Mouse (Mus musculus): ENCODE results near the gene Htr2b.

Gene Htr2b

GRCm38 (mm10) chr1:86111779-86112178 is at the start of gene Htr2b:
Htr2b (minus strand) TSS chr1:86111970.
- peak; percentile 17 for DNase-seq (ENCODE audit: inconsistent ontology term)

GRCm38 (mm10) chr1:86161061-86161460 is 49.3 kb upstream of the Htr2b start:
- DNase-seq (ENCODE audit: inconsistent ontology term): no peak

GRCm38 (mm10) chr1:86160479-86160878 is 48.7 kb upstream of the Htr2b start:
- no peak for DNase-seq (ENCODE audit: inconsistent ontology term)

GRCm38 (mm10) chr1:86160059-86160458 is 48.3 kb upstream of the Htr2b start:
- DNase-seq (ENCODE audit: inconsistent ontology term): no peak

GRCm38 (mm10) chr1:86156595-86156994 is 44.8 kb upstream of the Htr2b start:
- DNase-seq (ENCODE audit: inconsistent ontology term): no peak

- no peak for DNase-seq (ENCODE audit: inconsistent ontology term)
Observed at GRCm38 (mm10) chr1:86156075-86156474, 44.3 kb upstream of the Htr2b start.

GRCm38 (mm10) chr1:86154824-86155164 is 43.0 kb upstream of the Htr2b start:
- DNase-seq (ENCODE audit: inconsistent ontology term): no peak

- peak; percentile 95 for DNase-seq (ENCODE audit: inconsistent ontology term)
Observed at GRCm38 (mm10) chr1:86154133-86154823, 42.5 kb upstream of the Htr2b start, which contains the start of gene Armc9. Armc9 (plus strand) TSS chr1:86154780.

GRCm38 (mm10) chr1:86152618-86153017 is 40.8 kb upstream of the Htr2b start:
- DNase-seq (ENCODE audit: inconsistent ontology term): no peak

GRCm38 (mm10) chr1:86151376-86151775 is 39.6 kb upstream of the Htr2b start:
- DNase-seq (ENCODE audit: inconsistent ontology term): no peak

- DNase-seq (ENCODE audit: inconsistent ontology term): no peak
Observed at GRCm38 (mm10) chr1:86150929-86151328, 39.2 kb upstream of the Htr2b start.

- DNase-seq (ENCODE audit: inconsistent ontology term): no peak
Observed at GRCm38 (mm10) chr1:86148161-86148560, 36.4 kb upstream of the Htr2b start.

GRCm38 (mm10) chr1:86147557-86147956 is 35.8 kb upstream of the Htr2b start:
- peak; percentile 64 for DNase-seq (ENCODE audit: inconsistent ontology term)

GRCm38 (mm10) chr1:86146293-86146692 is 34.5 kb upstream of the Htr2b start:
- DNase-seq (ENCODE audit: inconsistent ontology term): no peak

- DNase-seq (ENCODE audit: inconsistent ontology term): no peak
Observed at GRCm38 (mm10) chr1:86144001-86144944, 32.5 kb upstream of the Htr2b start.

GRCm38 (mm10) chr1:86143165-86143564 is 31.4 kb upstream of the Htr2b start:
- no peak for DNase-seq (ENCODE audit: inconsistent ontology term)

GRCm38 (mm10) chr1:86141081-86141480 is 29.3 kb upstream of the Htr2b start:
- DNase-seq (ENCODE audit: inconsistent ontology term): no peak

GRCm38 (mm10) chr1:86135315-86135714 is 23.5 kb upstream of the Htr2b start:
- DNase-seq (ENCODE audit: inconsistent ontology term): no peak

GRCm38 (mm10) chr1:86133337-86133736 is 21.6 kb upstream of the Htr2b start, which contains the start of gene Gm21972:
Gm21972 (plus strand) TSS chr1:86133637.
- no peak for DNase-seq (ENCODE audit: inconsistent ontology term)

- DNase-seq (ENCODE audit: inconsistent ontology term): no peak
Observed at GRCm38 (mm10) chr1:86126036-86126435, 14.3 kb upstream of the Htr2b start.

- DNase-seq (ENCODE audit: inconsistent ontology term): no peak
Observed at GRCm38 (mm10) chr1:86119549-86119948, 7.8 kb upstream of the Htr2b start.

- no peak for DNase-seq (ENCODE audit: inconsistent ontology term)
Observed at GRCm38 (mm10) chr1:86114141-86114540, 2.4 kb upstream of the Htr2b start.

- no peak for DNase-seq (ENCODE audit: inconsistent ontology term)
Observed at GRCm38 (mm10) chr1:86105054-86105453, 6.7 kb downstream of the Htr2b start.
